Comparison of ENCODE assay signal across 27 mouse cellular contexts in genomic region chr10:8444052-8444451, GRCm38 (mm10).
DNase-seq lines count a peak whose midpoint lies in the region; ATAC-seq and TF ChIP-seq lines count a peak whose summit lies in the region.
"Had no signal": no experiment of that assay in that cellular context is flagged by ENCODE, and none has a peak within 500 bp of the region (broad histone marks: within the 10 kb centered on the region; RNA-seq: fewer than 3 reads in every experiment).

No protein-coding gene starts in this region.

- no peak overlapping the region for H3K4me3 ChIP-seq in kidney, embryonic 14.5 days (ENCODE audit: low read length)
- H3K4me3 ChIP-seq in neural tube, embryonic 14.5 days (ENCODE audit: low read depth, low read length): no peak overlapping the region
- no peak overlapping the region for H3K4me3 ChIP-seq in limb, embryonic 12.5 days (replicated peaks)
- no peak overlapping the region for H3K4me3 ChIP-seq in lung, postnatal 0 days (ENCODE audit: low read depth, low read length)
- H3K4me3 ChIP-seq: forebrain, embryonic 10.5 days; forebrain, embryonic 13.5 days; gastrocnemius, adult 2 months; heart, embryonic 13.5 days; hindbrain, embryonic 12.5 days; hindbrain, embryonic 15.5 days had no signal

- WGBS in kidney, embryonic 14.5 days: 19% methylated on average over 5 of the region's 5 CpGs
- WGBS in neural tube, embryonic 14.5 days: 56% methylated on average over 5 of the region's 5 CpGs
- 12% methylated on average over 5 of the region's 5 CpGs for WGBS in limb, embryonic 12.5 days
- 68% methylated on average over 5 of the region's 5 CpGs for WGBS in lung, postnatal 0 days

- TF ChIP-seq EP300 in lung, postnatal 0 days (IDR thresholded peaks at IDR 0.05): no peak

- no peak overlapping the region for H3K9ac ChIP-seq in kidney, embryonic 14.5 days (ENCODE audit: low read depth, low read length)
- H3K9ac ChIP-seq in neural tube, embryonic 14.5 days (replicated peaks; ENCODE audit: low read depth, low read length): no peak overlapping the region
- no peak overlapping the region for H3K9ac ChIP-seq in limb, embryonic 12.5 days (replicated peaks)
- H3K9ac ChIP-seq in lung, postnatal 0 days (replicated peaks; ENCODE audit: low read depth): no peak overlapping the region
- H3K9ac ChIP-seq: forebrain, embryonic 13.5 days; heart, embryonic 13.5 days; hindbrain, embryonic 12.5 days; hindbrain, embryonic 15.5 days had no signal

- no peak for TF ChIP-seq CTCF in lung, postnatal 0 days (IDR thresholded peaks at IDR 0.05)

- no peak overlapping the region for H3K27ac ChIP-seq in kidney, embryonic 14.5 days (ENCODE audit: low read depth, low read length)
- H3K27ac ChIP-seq in neural tube, embryonic 14.5 days (ENCODE audit: low read depth, low read length): no peak overlapping the region
- H3K27ac ChIP-seq in limb, embryonic 12.5 days: no peak overlapping the region
- H3K27ac ChIP-seq in lung, postnatal 0 days (ENCODE audit: low read length): no peak overlapping the region
- H3K27ac ChIP-seq: forebrain, embryonic 10.5 days; forebrain, embryonic 13.5 days; gastrocnemius, adult 2 months; heart, embryonic 13.5 days; hindbrain, embryonic 12.5 days; hindbrain, embryonic 15.5 days had no signal

- DNase-seq in kidney, postnatal 4 days: no peak
- no peak for DNase-seq in neural tube, embryonic 10.5 days (ENCODE audit: extremely low spot score, low spot score)
- no peak for DNase-seq in lung, postnatal 0 days (ENCODE audit: low spot score)
- DNase-seq: adrenal gland, adult 2 months; adrenal gland, postnatal 14 days; B cell, adult 2 months; cerebellum, adult 11-12 months; cerebellum, adult 8-10 months; cerebellum, postnatal 10 days; cerebellum, postnatal 36 days; gastrocnemius, adult 2 months; gastrocnemius, postnatal 14 days; heart, adult 18-20 months; heart, postnatal 14 days had no signal

- ATAC-seq in kidney, embryonic 14.5 days (ENCODE audit: low FRiP score, low TSS enrichment): peak; percentile 88
- peak; percentile 63; the same call in 1 of the 2 replicates for ATAC-seq in neural tube, embryonic 14.5 days (ENCODE audit: low read depth)
- peak; percentile 66; the same call in 1 of the 2 replicates for ATAC-seq in limb, embryonic 12.5 days (ENCODE audit: insufficient number of reproducible peaks, insufficient read depth, low FRiP score, low TSS enrichment, low read depth)
- no peak for ATAC-seq in lung, postnatal 0 days
- ATAC-seq in cerebellum, adult (ENCODE audit: insufficient number of reproducible peaks, low FRiP score, low TSS enrichment): no peak
- ATAC-seq: forebrain, embryonic 13.5 days; forebrain, embryonic 16.5 days; Patski had no signal

- H3K4me2 ChIP-seq in kidney, embryonic 14.5 days (replicated peaks; ENCODE audit: low read depth, low read length): no peak overlapping the region
- H3K4me2 ChIP-seq in neural tube, embryonic 14.5 days (ENCODE audit: low read depth, low read length): no peak overlapping the region
- H3K4me2 ChIP-seq in limb, embryonic 12.5 days: no peak overlapping the region
- H3K4me2 ChIP-seq in lung, postnatal 0 days (replicated peaks; ENCODE audit: low read depth, low read length): no peak overlapping the region
- H3K4me2 ChIP-seq: forebrain, embryonic 13.5 days; heart, embryonic 13.5 days; hindbrain, embryonic 12.5 days; hindbrain, embryonic 15.5 days had no signal

- 0 out of 2 replicates have a peak, but pooled peaks cover 9% of the 10 kb centered on the region for H3K4me1 ChIP-seq in kidney, embryonic 14.5 days (ENCODE audit: control insufficient read depth, insufficient read depth, low read length)
- H3K4me1 ChIP-seq in neural tube, embryonic 14.5 days (ENCODE audit: control insufficient read depth, insufficient read depth, low read length): no peaks in the 10 kb centered on the region
- H3K4me1 ChIP-seq in limb, embryonic 12.5 days (replicated peaks): peaks cover 24% of the 10 kb centered on the region
- no peaks in the 10 kb centered on the region for H3K4me1 ChIP-seq in lung, postnatal 0 days (ENCODE audit: insufficient read depth, low read depth, low read length)
- H3K4me1 ChIP-seq: forebrain, embryonic 10.5 days; forebrain, embryonic 13.5 days; heart, embryonic 13.5 days; hindbrain, embryonic 12.5 days; hindbrain, embryonic 15.5 days had no signal

- H3K9me3 ChIP-seq in kidney, embryonic 14.5 days (ENCODE audit: control insufficient read depth, low read length): no peaks in the 10 kb centered on the region
- H3K9me3 ChIP-seq in neural tube, embryonic 14.5 days (ENCODE audit: control insufficient read depth, low read length): no peaks in the 10 kb centered on the region
- H3K9me3 ChIP-seq in limb, embryonic 12.5 days: no peaks in the 10 kb centered on the region
- no peaks in the 10 kb centered on the region for H3K9me3 ChIP-seq in lung, postnatal 0 days (ENCODE audit: low read length)
- H3K9me3 ChIP-seq: forebrain, embryonic 10.5 days; forebrain, embryonic 13.5 days; heart, embryonic 13.5 days; hindbrain, embryonic 12.5 days; hindbrain, embryonic 15.5 days had no signal

- no peaks in the 10 kb centered on the region for H3K27me3 ChIP-seq in kidney, embryonic 14.5 days (ENCODE audit: control insufficient read depth, insufficient read depth, low read length)
- no peaks in the 10 kb centered on the region for H3K27me3 ChIP-seq in neural tube, embryonic 14.5 days (ENCODE audit: control insufficient read depth, insufficient read depth, low read length)
- peaks cover 31% of the 10 kb centered on the region for H3K27me3 ChIP-seq in limb, embryonic 12.5 days
- no peaks in the 10 kb centered on the region for H3K27me3 ChIP-seq in lung, postnatal 0 days (replicated peaks; ENCODE audit: insufficient read depth, low read length)
- H3K27me3 ChIP-seq: CH12.LX; forebrain, embryonic 13.5 days; heart, embryonic 13.5 days; hindbrain, embryonic 12.5 days; hindbrain, embryonic 15.5 days; Patski had no signal

- no peaks in the 10 kb centered on the region for H3K36me3 ChIP-seq in kidney, embryonic 14.5 days (ENCODE audit: control insufficient read depth, insufficient read depth, low read length)
- no peaks in the 10 kb centered on the region for H3K36me3 ChIP-seq in neural tube, embryonic 14.5 days (ENCODE audit: control insufficient read depth, insufficient read depth, low read length)
- no peaks in the 10 kb centered on the region for H3K36me3 ChIP-seq in limb, embryonic 12.5 days
- no peaks in the 10 kb centered on the region for H3K36me3 ChIP-seq in lung, postnatal 0 days (ENCODE audit: insufficient read depth, low read length)
- H3K36me3 ChIP-seq: forebrain, embryonic 10.5 days; G1E; heart, embryonic 13.5 days; hindbrain, embryonic 12.5 days; hindbrain, embryonic 15.5 days had no signal

Comparison
In these comparisons a context has a peak if more than half of its experiments do, and no peak if none do; other contexts are left out.
1. ATAC-seq: peak in kidney, embryonic 14.5 days (single experiment), neural tube, embryonic 14.5 days (single experiment) and limb, embryonic 12.5 days (single experiment); none in lung, postnatal 0 days (single experiment) and cerebellum, adult (single experiment).